Mouse (Mus musculus) lung, postnatal 0 days (tissue): ENCODE results near the gene Tenm3.

Source experiments
- CTCF ChIP-seq: IDR thresholded peaks from 2 replicates; pipeline ENCODE4 v1.5.1; 2016; ENCODE audit warnings: antibody characterized with exemption, mild to moderate bottlenecking
- EP300 ChIP-seq: IDR thresholded peaks from 2 replicates; pipeline ENCODE4 v1.6.1; 2016; ENCODE audit warnings: antibody characterized with exemption, mild to moderate bottlenecking, control low read depth

- TF ChIP-seq EP300 (no peak), CTCF (no peak)
These were observed 88.8 kb downstream of the Tenm3 start for GRCm38 (mm10) chr8:48754959-48755358.
